Mouse (Mus musculus): ENCODE measurements around the gene Hist3h2ba.

DNA sequence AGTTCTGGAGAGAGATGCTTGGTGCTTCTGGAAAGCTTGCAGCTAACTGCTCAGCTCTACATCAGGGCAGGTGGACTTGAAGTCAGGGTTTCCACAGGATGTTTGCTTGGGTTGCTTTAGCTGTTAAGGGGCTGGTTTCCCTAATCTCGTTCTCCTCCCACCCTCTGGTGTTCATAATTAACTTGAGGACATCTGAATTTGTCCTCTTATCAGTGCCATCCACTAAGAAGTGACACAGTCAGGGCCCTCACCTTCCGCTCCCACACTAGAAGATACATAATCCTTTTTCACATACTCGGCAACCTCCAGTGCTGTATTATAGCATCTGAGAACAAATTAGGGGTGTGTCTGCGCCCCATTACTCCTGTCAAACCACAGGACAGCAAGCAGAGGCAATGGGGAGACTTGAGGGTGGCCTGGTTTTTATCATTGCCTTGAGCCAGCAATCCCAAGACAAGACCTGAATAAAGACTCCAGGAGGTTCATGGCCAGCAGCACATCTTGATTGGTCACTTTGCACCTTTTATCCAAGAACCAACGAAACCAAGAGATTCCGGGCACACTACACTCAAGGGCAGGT is 44.5 kb downstream of the Hist3h2ba start:
- TF ChIP-seq CTCF (IDR thresholded peaks at IDR 0.05; ENCODE audit: low read depth, low read length) (no peak), TAL1 (conservative IDR thresholded peaks at IDR 0.05; ENCODE audit: low read depth, low read length) (no peak), GATA2 (IDR thresholded peaks at IDR 0.05; ENCODE audit: borderline replicate concordance, low read depth, low read length) (no peak)

Data from G1E (cell line).